ENCODE assay signal across 11 mouse cellular contexts in genomic region chr4:133118775-133119375, GRCm38 (mm10). TPM values are rescaled to one million over a fixed set of nuclear protein-coding genes. Genes with fewer than 3 reads are reported as not detected.
DNase-seq lines count a peak whose midpoint lies in the region; ATAC-seq lines count a peak whose summit lies in the region.
"Had no signal": no experiment of that assay in that cellular context is flagged by ENCODE, and none has a peak within 500 bp of the region (broad histone marks: within the 10 kb centered on the region; RNA-seq: fewer than 3 reads in every experiment).

No protein-coding gene starts in this region.

- no peaks in the 10 kb centered on the region for H3K27me3 ChIP-seq in kidney, embryonic 16.5 days (ENCODE audit: insufficient read depth, low read length)
- H3K27me3 ChIP-seq: intestine, embryonic 15.5 days had no signal

- H3K4me2 ChIP-seq in kidney, embryonic 16.5 days (replicated peaks; ENCODE audit: low read depth, low read length): no peak overlapping the region

- no peaks in the 10 kb centered on the region for H3K36me3 ChIP-seq in kidney, embryonic 16.5 days (ENCODE audit: insufficient read depth, low read length)
- H3K36me3 ChIP-seq: intestine, embryonic 15.5 days had no signal

- H3K9me3 ChIP-seq in kidney, embryonic 16.5 days (ENCODE audit: low read length): no peaks in the 10 kb centered on the region
- H3K9me3 ChIP-seq: intestine, embryonic 15.5 days had no signal

- DNase-seq in cerebellum, adult 11-12 months: peak; percentile 4
- DNase-seq in cerebellum, postnatal 10 days: no peak
- DNase-seq in kidney, postnatal 4 days: no peak
- DNase-seq in ovary, postnatal 36 days (ENCODE audit: low spot score): peak; percentile 33
- no peak for DNase-seq in ovary, postnatal 14 days (ENCODE audit: low spot score)
- DNase-seq in cerebellum, postnatal 4 days (ENCODE audit: low spot score in 2 of 2): no peak
- DNase-seq: cerebellum, postnatal 14 days had no signal

- H3K4me1 ChIP-seq in kidney, embryonic 16.5 days (ENCODE audit: insufficient read depth, low read length): peaks cover 46% of the 10 kb centered on the region

- H3K27ac ChIP-seq in kidney, embryonic 16.5 days (ENCODE audit: low read length): peak overlapping the region; percentile 54

- WGBS in kidney, embryonic 16.5 days: 75% methylated on average over 6 of the region's 6 CpGs

- no peak overlapping the region for H3K4me3 ChIP-seq in kidney, embryonic 16.5 days (ENCODE audit: low read length)
- H3K4me3 ChIP-seq: erythroblast, embryonic 14.5 days; intestine, embryonic 15.5 days had no signal

- no peak overlapping the region for H3K9ac ChIP-seq in kidney, embryonic 16.5 days (replicated peaks; ENCODE audit: low read length)

- no peak for ATAC-seq in kidney, embryonic 16.5 days (ENCODE audit: low FRiP score, low TSS enrichment)
- no peak for ATAC-seq in erythroblast, adult 5-6 weeks (replicated peaks; ENCODE audit: low FRiP score, poor library complexity, severe bottlenecking)

RNA-seq across cellular contexts. Expression of gene Wasf2, which starts 11.4 kb away (rescaled TPM):
- 77.4 and 102 TPM in 2 replicates for polyA plus RNA-seq in kidney, embryonic 16.5 days (2015; fragmentation: Nextera tagmentation; extraction: Ambion mirVana)
- total RNA-seq in erythroblast, adult 5-6 weeks (2015; ENCODE audit: low replicate concordance): 49.6 and 78.6 TPM in 2 replicates
- 40.3 and 58.8 TPM in 2 replicates for total RNA-seq in erythroblast, adult 5-6 weeks (2017; ENCODE audit: low replicate concordance)

Comparison
In these comparisons a context has a peak if more than half of its experiments do, and no peak if none do; other contexts are left out.
1. DNase-seq: peak in cerebellum, adult 11-12 months (single experiment) and ovary, postnatal 36 days (single experiment); none in cerebellum, postnatal 10 days (0 of 2), kidney, postnatal 4 days (0 of 2), ovary, postnatal 14 days (single experiment) and cerebellum, postnatal 4 days (0 of 2).